Comparison of ENCODE assay signal across 19 mouse cellular contexts in genomic region chr19:44552731-44553130, GRCm38 (mm10). TPM values are rescaled to one million over a fixed set of nuclear protein-coding genes. Genes with fewer than 3 reads are reported as not detected.
DNase-seq lines count a peak whose midpoint lies in the region; ATAC-seq and TF ChIP-seq lines count a peak whose summit lies in the region.
"Had no signal": no experiment of that assay in that cellular context is flagged by ENCODE, and none has a peak within 500 bp of the region (broad histone marks: within the 10 kb centered on the region; RNA-seq: fewer than 3 reads in every experiment).

Gene Gm20538, minus strand, starts transcription at chr19:44552831.

- H3K9ac ChIP-seq in hindbrain, embryonic 12.5 days: no peak within 1 kb of the TSS
- no peak within 1 kb of the TSS for H3K9ac ChIP-seq in hindbrain, postnatal 0 days (replicated peaks; ENCODE audit: low read length)
- 0 out of 2 replicates have a peak within 1 kb of the TSS, but pooled peaks have one; percentile 96 for H3K9ac ChIP-seq in neural tube, embryonic 15.5 days (replicated peaks)

- no peak for ATAC-seq in hindbrain, embryonic 12.5 days (ENCODE audit: low FRiP score)
- no peak for ATAC-seq in megakaryocyte, adult 5-6 weeks (ENCODE audit: poor library complexity, severe bottlenecking)
- no peak for ATAC-seq in hindbrain, postnatal 0 days
- no peak for ATAC-seq in neural tube, embryonic 15.5 days (ENCODE audit: low FRiP score)
- ATAC-seq: forebrain, embryonic 16.5 days; Patski had no signal

- H3K9me3 ChIP-seq in hindbrain, embryonic 12.5 days (replicated peaks): no peaks in the 10 kb centered on the region
- no peaks in the 10 kb centered on the region for H3K9me3 ChIP-seq in hindbrain, embryonic 10.5 days
- no peaks in the 10 kb centered on the region for H3K9me3 ChIP-seq in megakaryocyte, embryonic 14.5 days
- no peaks in the 10 kb centered on the region for H3K9me3 ChIP-seq in hindbrain, postnatal 0 days (ENCODE audit: low read length)
- H3K9me3 ChIP-seq in neural tube, embryonic 15.5 days (replicated peaks): no peaks in the 10 kb centered on the region

- DNase-seq in hindbrain, embryonic 10.5 days (ENCODE audit: low spot score): no peak
- DNase-seq in hindbrain, postnatal 0 days (ENCODE audit: low spot score): no peak
- no peak for DNase-seq in right cerebral cortex, adult 2 months (ENCODE audit: low spot score in 2 of 2)
- DNase-seq: cerebellum, postnatal 10 days; gastrocnemius, postnatal 25 days; layer of hippocampus, postnatal 36 days; thymus, postnatal 36 days had no signal

- H3K27ac ChIP-seq in hindbrain, embryonic 12.5 days: no peak within 1 kb of the TSS
- no peak within 1 kb of the TSS for H3K27ac ChIP-seq in hindbrain, embryonic 10.5 days
- H3K27ac ChIP-seq in hindbrain, postnatal 0 days: no peak within 1 kb of the TSS
- no peak within 1 kb of the TSS for H3K27ac ChIP-seq in neural tube, embryonic 15.5 days (replicated peaks)

- no peak for TF ChIP-seq CTCF in hindbrain, postnatal 0 days (IDR thresholded peaks at IDR 0.05; ENCODE audit: low read depth)

- H3K4me2 ChIP-seq in hindbrain, embryonic 12.5 days (replicated peaks): 0 out of 2 replicates have a peak within 1 kb of the TSS, but pooled peaks have one; percentile 69
- peak within 1 kb of the TSS; percentile 83; the same call in 1 of the 2 replicates for H3K4me2 ChIP-seq in hindbrain, postnatal 0 days (ENCODE audit: low read depth, low read length)
- peak within 1 kb of the TSS; percentile 85 for H3K4me2 ChIP-seq in neural tube, embryonic 15.5 days

- peaks cover 51% of the 10 kb centered on the region for H3K36me3 ChIP-seq in hindbrain, embryonic 12.5 days
- H3K36me3 ChIP-seq in hindbrain, embryonic 10.5 days: peaks cover 59% of the 10 kb centered on the region
- peaks cover 61% of the 10 kb centered on the region for H3K36me3 ChIP-seq in megakaryocyte, embryonic 14.5 days (replicated peaks; ENCODE audit: low read length)
- H3K36me3 ChIP-seq in hindbrain, postnatal 0 days (ENCODE audit: insufficient read depth, low read length): peaks cover 37% of the 10 kb centered on the region
- H3K36me3 ChIP-seq in neural tube, embryonic 15.5 days: peaks cover 54% of the 10 kb centered on the region

- H3K4me1 ChIP-seq in hindbrain, embryonic 12.5 days: peaks cover 14% of the 10 kb centered on the region
- peaks cover 19% of the 10 kb centered on the region for H3K4me1 ChIP-seq in hindbrain, embryonic 10.5 days (replicated peaks)
- peaks cover 17% of the 10 kb centered on the region for H3K4me1 ChIP-seq in megakaryocyte, embryonic 14.5 days
- H3K4me1 ChIP-seq in hindbrain, postnatal 0 days (ENCODE audit: insufficient read depth, low read length): peaks cover 7% of the 10 kb centered on the region
- H3K4me1 ChIP-seq in neural tube, embryonic 15.5 days: peaks cover 26% of the 10 kb centered on the region

- WGBS in hindbrain, embryonic 12.5 days: 94% methylated on average over 4 of the region's 4 CpGs
- 97% methylated on average over 4 of the region's 4 CpGs for WGBS in hindbrain, embryonic 10.5 days
- 98% methylated on average over 4 of the region's 4 CpGs for WGBS in hindbrain, postnatal 0 days
- WGBS in neural tube, embryonic 15.5 days: 99% methylated on average over 4 of the region's 4 CpGs

- no peak within 1 kb of the TSS for H3K4me3 ChIP-seq in hindbrain, embryonic 12.5 days
- H3K4me3 ChIP-seq in hindbrain, embryonic 10.5 days: no peak within 1 kb of the TSS
- H3K4me3 ChIP-seq in megakaryocyte, embryonic 14.5 days (replicated peaks): peak within 1 kb of the TSS; percentile 18
- H3K4me3 ChIP-seq in hindbrain, postnatal 0 days (ENCODE audit: low read length): no peak within 1 kb of the TSS
- H3K4me3 ChIP-seq in neural tube, embryonic 15.5 days (replicated peaks): no peak within 1 kb of the TSS

- no peaks in the 10 kb centered on the region for H3K27me3 ChIP-seq in hindbrain, embryonic 12.5 days
- peaks cover 3% of the 10 kb centered on the region; the same call in 1 of the 2 replicates for H3K27me3 ChIP-seq in hindbrain, embryonic 10.5 days (ENCODE audit: insufficient read depth, poor library complexity, severe bottlenecking)
- peaks cover 1% of the 10 kb centered on the region for H3K27me3 ChIP-seq in megakaryocyte, embryonic 14.5 days (replicated peaks)
- H3K27me3 ChIP-seq in hindbrain, postnatal 0 days (ENCODE audit: insufficient read depth, low read length): no peaks in the 10 kb centered on the region
- no peaks in the 10 kb centered on the region for H3K27me3 ChIP-seq in neural tube, embryonic 15.5 days (replicated peaks)
- H3K27me3 ChIP-seq: CH12.LX, Patski had no signal

RNA-seq across cellular contexts. Expression of gene Gm20538, which starts in this region (rescaled TPM):
- polyA plus RNA-seq in hindbrain, embryonic 12.5 days (2016; fragmentation: Nextera tagmentation; extraction: Ambion mirVana): not detected in 2 replicates
- not detected in 2 replicates for polyA plus RNA-seq in hindbrain, embryonic 10.5 days (2016; fragmentation: Nextera tagmentation; extraction: Ambion mirVana)
- not detected in 2 replicates for polyA plus RNA-seq in megakaryocyte, embryonic 14.5 days (2012; ENCODE audit: insufficient read depth, low replicate concordance)
- total RNA-seq in megakaryocyte, adult 5-6 weeks (2015): not detected in 2 replicates
- not detected in 2 replicates for total RNA-seq in megakaryocyte, adult 5-6 weeks (2017)
- not detected in 2 replicates for total RNA-seq in hindbrain, postnatal 0 days (2014; rRNA removed)
- not detected in 2 replicates for polyA plus RNA-seq in hindbrain, postnatal 0 days (2015; fragmentation: Nextera tagmentation; extraction: Ambion mirVana)
- not detected in 2 replicates for polyA plus RNA-seq in neural tube, embryonic 15.5 days (2015; fragmentation: Nextera tagmentation; extraction: Ambion mirVana)
- total RNA-seq: adrenal gland, adult 18-20 months; gastrocnemius, postnatal 25 days; hematopoietic stem cell, adult 5-6 weeks; layer of hippocampus, postnatal 36 days had no signal
- polyA plus RNA-seq: brain, embryonic 14.5 days; embryonic facial prominence, embryonic 14.5 days; forebrain, embryonic 16.5 days; limb, embryonic 14.5 days; Patski had no signal
